Mouse (Mus musculus) stomach, embryonic 16.5 days (tissue): ENCODE data around the gene Scimp. TPM values are rescaled to one million over a fixed set of nuclear protein-coding genes. Genes with fewer than 3 reads are reported as not detected.
"Not testable (repeated sequence)": the region's sequence is repeated elsewhere in the genome, so short reads cannot be mapped to it uniquely, and the experiment has no call there.

ENCODE experiments used
- ATAC-seq: fragments of 200-750 bp; cut with Nextera tagmentation; 2 replicates; pipeline ENCODE4 v1.8.0; 2017; ENCODE audit warnings: moderate number of reproducible peaks, moderate TSS enrichment; ENCODE audit not compliant: insufficient read depth, low FRiP score
- H3K27ac ChIP-seq: fragments of 300-500 bp; sonication (generic); 2 replicates; pipeline ENCODE4 v1.5.1; 2014; ENCODE audit warnings: low read length
- H3K27me3 ChIP-seq: fragments of 300-500 bp; sonication (generic); 2 replicates; pipeline ENCODE4 v1.6.1; 2014; ENCODE audit warnings: low read length, control low read depth, mixed read lengths; ENCODE audit not compliant: control insufficient read depth, insufficient read depth
- H3K36me3 ChIP-seq: fragments of 300-500 bp; sonication (generic); 2 replicates; pipeline ENCODE4 v1.6.1; 2014; ENCODE audit warnings: low read length; ENCODE audit not compliant: control insufficient read depth, insufficient read depth
- H3K4me1 ChIP-seq: fragments of 300-500 bp; sonication (generic); 2 replicates; pipeline ENCODE4 v1.6.1; 2014; ENCODE audit warnings: low read length, control low read depth, mixed read lengths; ENCODE audit not compliant: control insufficient read depth, insufficient read depth
- H3K4me2 ChIP-seq: fragments of 300-500 bp; sonication (generic); 2 replicates; pipeline ENCODE4 v1.6.1; 2014; ENCODE audit warnings: low read depth, low read length, mixed read lengths
- H3K4me3 ChIP-seq: fragments of 300-500 bp; sonication (generic); replicated peaks from 2 replicates; pipeline ENCODE4 v1.5.1; 2014; ENCODE audit warnings: mild to moderate bottlenecking, low read length
- H3K9ac ChIP-seq: fragments of 300-500 bp; sonication (generic); 2 replicates; pipeline ENCODE4 v1.6.1; 2014; ENCODE audit warnings: low read length
- H3K9me3 ChIP-seq: fragments of 300-500 bp; sonication (generic); replicated peaks from 2 replicates; pipeline ENCODE4 v1.6.1; 2016; ENCODE audit warnings: low read length, control low read depth; ENCODE audit not compliant: control insufficient read depth
- WGBS: fragments of 180-500 bp; shearing (Covaris S2); extraction: QIAGEN DNeasy Blood & Tissue Kit; methylation state at CpG from one replicate; pipeline ENCODE4 v1.1.7; 2014; 5-methylcytosine and 5-hydroxymethylcytosine counted together
- polyA plus RNA-seq: library from polyadenylated mRNA; unstranded; fragments of >200 nt; fragmentation: Nextera tagmentation; extraction: Ambion mirVana; gene quantifications from 2 replicates; pipeline ENCODE4 v1.2.1, GENCODE M21; 2015

Gene Scimp
- polyA plus RNA-seq, 1 experiment from 2014 or later: 0.66 TPM

DNA sequence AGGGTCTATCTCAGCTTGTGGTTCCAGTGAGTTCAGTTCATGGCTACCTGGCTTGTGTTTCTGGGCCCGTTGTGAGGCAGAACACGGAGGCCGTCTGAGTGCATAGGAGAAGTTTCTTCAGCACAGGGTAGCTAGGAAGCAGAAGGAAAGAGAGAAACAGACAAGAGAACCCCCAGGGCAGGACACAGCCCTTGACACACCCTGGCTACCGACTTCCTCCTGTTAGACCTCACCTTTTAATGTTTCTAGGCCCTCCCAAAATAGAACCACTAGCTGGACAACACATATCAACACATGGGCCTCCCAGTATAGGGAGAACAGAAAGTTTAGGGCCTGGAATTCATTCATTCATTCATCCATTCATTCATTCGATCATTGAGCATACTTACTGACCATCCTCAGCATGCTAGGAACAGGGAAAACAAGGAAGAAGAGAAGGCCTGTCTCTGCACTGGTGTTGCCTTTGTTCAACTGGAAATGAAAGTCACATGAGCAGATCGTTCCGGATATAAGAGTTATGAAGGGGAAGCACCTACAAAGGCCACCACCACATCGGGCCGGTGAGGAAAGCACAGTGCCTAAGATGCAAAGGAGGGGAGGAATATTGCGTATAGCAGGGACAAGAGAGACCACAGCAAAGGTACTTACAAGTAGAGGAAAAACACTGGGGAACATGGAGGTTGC lies 23.3 kb downstream of the Scimp start:
- H3K27ac ChIP-seq: no peak overlapping the region
- 0 out of 2 replicates have a peak, but pooled peaks cover 2% of the 10 kb centered on the region for H3K4me1 ChIP-seq
- WGBS: 84% methylated on average over 10 of the region's 10 CpGs
- H3K9me3 ChIP-seq: no peaks in the 10 kb centered on the region
- H3K4me3 ChIP-seq: no peak overlapping the region
- H3K27me3 ChIP-seq: no peaks in the 10 kb centered on the region
- no peak for ATAC-seq
- no peaks in the 10 kb centered on the region for H3K36me3 ChIP-seq
- H3K9ac ChIP-seq: no peak overlapping the region
- H3K4me2 ChIP-seq: no peak overlapping the region

DNA sequence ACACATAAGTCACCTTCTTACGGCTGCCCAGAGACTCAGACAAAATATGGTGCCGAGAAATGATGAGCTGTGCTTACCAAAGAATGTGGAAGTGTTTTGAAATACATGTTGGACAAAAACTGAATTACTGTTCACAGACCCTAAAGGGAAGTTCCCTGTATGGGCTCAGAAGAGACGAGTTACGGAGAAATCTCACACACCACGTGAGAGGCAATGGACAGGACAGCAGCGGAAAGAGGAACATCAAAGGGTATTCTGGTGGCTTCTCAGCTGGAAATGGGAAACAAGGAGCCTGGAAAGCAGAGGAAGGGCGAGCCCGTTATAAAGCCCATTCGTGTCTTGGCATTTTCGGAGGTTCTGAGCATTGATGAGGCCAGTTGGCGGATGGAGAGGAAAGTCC lies 25.3 kb downstream of the Scimp start:
- no peaks in the 10 kb centered on the region for H3K27me3 ChIP-seq
- H3K4me3 ChIP-seq: no peak overlapping the region
- 59% methylated on average over 11 of the region's 11 CpGs for WGBS
- no peak for ATAC-seq
- H3K27ac ChIP-seq: no peak overlapping the region
- H3K4me2 ChIP-seq: no peak overlapping the region
- H3K9me3 ChIP-seq: no peaks in the 10 kb centered on the region
- H3K36me3 ChIP-seq: no peaks in the 10 kb centered on the region
- no peak overlapping the region for H3K9ac ChIP-seq
- H3K4me1 ChIP-seq: 0 out of 2 replicates have a peak, but pooled peaks cover 2% of the 10 kb centered on the region

DNA sequence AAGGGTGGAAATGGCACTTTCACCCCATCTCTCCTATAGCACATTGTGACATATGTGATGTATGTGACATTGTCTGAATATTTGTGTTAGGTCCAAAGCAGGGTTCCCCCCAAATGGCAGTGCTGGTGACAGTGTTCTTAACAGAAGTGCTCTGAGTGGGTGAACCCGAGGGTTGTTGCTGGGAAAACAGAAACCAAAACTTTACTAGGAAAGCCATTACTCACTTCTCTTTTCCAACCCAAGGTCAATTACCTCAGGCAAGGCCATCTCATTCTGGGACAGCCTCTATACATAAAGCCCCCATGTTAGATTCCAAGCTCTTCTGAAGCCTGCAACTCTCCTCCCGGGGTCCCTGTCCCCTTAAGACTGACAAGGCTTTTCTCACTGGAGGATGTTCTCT lies 26.5 kb downstream of the Scimp start:
- WGBS: 59% methylated on average over 2 of the region's 2 CpGs
- no peaks in the 10 kb centered on the region for H3K4me1 ChIP-seq
- no peak overlapping the region for H3K9ac ChIP-seq
- no peak overlapping the region for H3K27ac ChIP-seq
- H3K9me3 ChIP-seq: no peaks in the 10 kb centered on the region
- no peak overlapping the region for H3K4me2 ChIP-seq
- ATAC-seq: no peak
- H3K27me3 ChIP-seq: no peaks in the 10 kb centered on the region
- no peak overlapping the region for H3K4me3 ChIP-seq
- no peaks in the 10 kb centered on the region for H3K36me3 ChIP-seq

GRCm38 (mm10) chr11:70778058-70778457 lies 34.3 kb downstream of the Scimp start:
- not testable (repeated sequence) for H3K27ac ChIP-seq, H3K9me3 ChIP-seq, H3K36me3 ChIP-seq, H3K4me2 ChIP-seq, H3K27me3 ChIP-seq, H3K4me3 ChIP-seq, H3K4me1 ChIP-seq, ATAC-seq, H3K9ac ChIP-seq
- 27% methylated on average over 6 of the region's 6 CpGs for WGBS

GRCm38 (mm10) chr11:70777634-70778033 lies 34.8 kb downstream of the Scimp start:
- no peak overlapping the region for H3K4me2 ChIP-seq
- no peaks in the 10 kb centered on the region for H3K4me1 ChIP-seq
- no peaks in the 10 kb centered on the region for H3K9me3 ChIP-seq
- 59% methylated on average over 6 of the region's 6 CpGs for WGBS
- no peak overlapping the region for H3K4me3 ChIP-seq
- no peak overlapping the region for H3K27ac ChIP-seq
- H3K9ac ChIP-seq: no peak overlapping the region
- ATAC-seq: no peak
- 0 out of 2 replicates have a peak, but pooled peaks cover under 1% of the 10 kb centered on the region for H3K36me3 ChIP-seq
- H3K27me3 ChIP-seq: no peaks in the 10 kb centered on the region

DNA sequence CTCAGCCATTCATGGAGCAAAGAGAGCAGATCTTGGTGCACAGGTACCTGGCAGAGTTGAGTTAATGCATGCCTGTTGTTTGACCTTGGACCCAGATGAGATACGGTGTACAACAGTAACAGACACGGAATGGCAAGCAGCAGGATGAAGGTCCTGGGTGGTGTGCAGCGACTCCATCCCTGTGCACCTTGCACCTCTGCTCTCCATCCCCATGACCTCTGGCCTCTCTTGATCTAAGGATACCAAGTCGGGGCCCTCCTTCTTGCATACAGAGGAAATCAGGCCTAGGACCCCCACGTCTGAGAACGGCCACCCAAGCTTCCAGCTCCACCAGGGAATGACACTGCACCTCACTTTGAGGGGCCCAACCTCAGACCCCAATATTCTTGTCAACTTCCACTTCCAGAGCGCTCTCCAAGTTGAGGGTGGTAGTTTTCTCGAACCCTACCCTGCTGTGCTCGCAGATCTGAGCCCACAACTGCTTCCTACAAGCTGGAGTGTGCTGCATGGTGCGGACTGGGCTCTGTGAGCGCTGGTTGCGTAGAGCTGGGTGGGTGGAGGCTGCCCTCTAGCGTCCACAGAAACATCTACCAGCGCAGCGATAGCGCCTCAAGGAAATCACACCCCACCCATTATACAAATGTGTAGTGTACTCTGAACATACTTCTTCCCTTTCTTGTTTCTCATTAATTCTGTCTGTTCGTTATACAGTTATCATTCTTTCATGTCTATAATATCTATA lies 35.4 kb downstream of the Scimp start:
- Histone ChIP-seq H3K4me2 (no peak overlapping the region), H3K36me3 (0 out of 2 replicates have a peak, but pooled peaks cover 3% of the 10 kb centered on the region), H3K27ac (no peak overlapping the region), H3K4me1 (no peaks in the 10 kb centered on the region), H3K9me3 (no peaks in the 10 kb centered on the region), H3K4me3 (no peak overlapping the region), H3K9ac (0 out of 2 replicates have a peak overlapping the region, but pooled peaks have one; percentile 26), H3K27me3 (no peaks in the 10 kb centered on the region)
- 25% methylated on average over 17 of the region's 17 CpGs for WGBS
- peak; percentile 87 for ATAC-seq

DNA sequence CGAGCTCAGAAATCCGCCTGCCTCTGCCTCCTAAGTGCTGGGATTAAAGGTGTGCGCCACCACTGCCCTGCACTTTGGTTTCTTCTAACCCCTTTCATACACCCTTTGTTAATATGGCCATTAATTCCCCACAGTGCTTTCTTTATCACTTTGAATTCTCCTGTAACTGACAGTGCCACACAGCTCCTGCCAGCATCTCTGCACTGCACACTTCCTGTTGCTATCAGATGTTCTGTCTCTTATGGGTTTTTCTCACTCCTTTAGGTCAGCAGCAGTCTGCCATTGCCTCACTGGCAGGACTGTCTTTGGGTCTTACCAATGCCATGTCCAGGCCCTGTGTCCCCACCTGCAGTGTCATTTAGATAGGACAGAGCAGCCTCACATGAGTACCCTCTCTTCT lies 41.6 kb downstream of the Scimp start:
- 94% methylated on average over 3 of the region's 3 CpGs for WGBS
- Histone ChIP-seq H3K27ac (no peak overlapping the region), H3K27me3 (no peaks in the 10 kb centered on the region), H3K9me3 (no peaks in the 10 kb centered on the region), H3K4me3 (no peak overlapping the region), H3K4me1 (no peaks in the 10 kb centered on the region), H3K36me3 (peaks cover 3% of the 10 kb centered on the region; the same call in 1 of the 2 replicates), H3K4me2 (no peak overlapping the region), H3K9ac (no peak overlapping the region)
- ATAC-seq: no peak

DNA sequence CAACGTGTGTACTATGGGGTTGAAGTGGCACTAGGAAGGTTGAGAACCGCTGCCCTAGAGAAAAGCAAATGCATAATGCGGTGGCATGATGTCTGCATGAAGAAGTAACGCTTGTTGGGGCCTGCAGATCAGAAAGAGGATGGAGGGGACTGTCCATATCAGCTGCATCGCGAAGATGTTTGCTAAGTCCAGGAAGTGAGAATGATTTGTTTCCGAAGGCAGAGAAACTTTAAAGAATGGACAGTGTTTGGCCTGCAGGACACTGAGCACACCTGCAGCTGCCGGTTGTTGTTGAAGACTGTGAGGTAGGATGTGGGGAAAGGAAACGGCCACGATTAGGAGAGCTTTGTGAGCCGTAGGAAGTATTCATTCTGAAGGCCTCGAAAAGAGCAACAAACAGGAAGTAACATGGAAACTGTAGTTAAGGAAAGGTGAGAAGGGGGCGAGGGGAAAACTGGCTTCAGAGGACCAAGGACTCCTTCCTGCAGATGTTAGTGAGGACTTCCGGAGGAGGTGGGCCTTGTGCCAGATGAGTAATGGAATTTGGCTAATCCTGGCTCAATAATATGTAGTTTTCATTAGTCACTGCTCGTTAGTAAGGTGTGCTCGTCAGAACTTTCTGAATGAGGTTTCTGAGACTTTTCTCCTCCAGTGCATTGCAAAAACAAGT lies 46.5 kb downstream of the Scimp start:
- Histone ChIP-seq H3K27me3 (no peaks in the 10 kb centered on the region), H3K9ac (no peak overlapping the region), H3K27ac (no peak overlapping the region), H3K9me3 (no peaks in the 10 kb centered on the region), H3K4me3 (no peak overlapping the region), H3K4me2 (no peak overlapping the region), H3K4me1 (0 out of 2 replicates have a peak, but pooled peaks cover 5% of the 10 kb centered on the region), H3K36me3 (no peaks in the 10 kb centered on the region)
- WGBS: 70% methylated on average over 16 of the region's 16 CpGs
- ATAC-seq: no peak
